Mouse (Mus musculus) G1E (cell line): ENCODE results near the gene Dmrt3. TPM values are rescaled to one million over a fixed set of nuclear protein-coding genes. Genes with fewer than 3 reads are reported as not detected.

ENCODE experiments used
- ATAC-seq: 2 replicates; pipeline ENCODE4 v1.8.0; 2016; ENCODE audit warnings: mild to moderate bottlenecking; ENCODE audit not compliant: insufficient number of reproducible peaks, poor library complexity, low FRiP score, severe bottlenecking; ENCODE audit errors: extremely low read depth
- DNase-seq: peaks from one replicate; pipeline ENCODE4 v3.0.0; 2012; ENCODE audit warnings: low spot score
- H3K27me3 ChIP-seq: 2 replicates; pipeline ENCODE4 v1.6.1; 2012; ENCODE audit warnings: mild to moderate bottlenecking, low read length, inconsistent platforms; ENCODE audit not compliant: insufficient read depth
- H3K36me3 ChIP-seq: replicated peaks from 2 replicates; pipeline ENCODE3; 2012; ENCODE audit warnings: mild to moderate bottlenecking, inconsistent platforms
- H3K4me1 ChIP-seq: 2 replicates; pipeline ENCODE4 v1.6.1; 2012; ENCODE audit warnings: low read depth, low read length, inconsistent platforms, mixed read lengths; ENCODE audit not compliant: insufficient read depth
- H3K4me3 ChIP-seq: 2 replicates; pipeline ENCODE4 v1.5.1; 2012; ENCODE audit warnings: low read depth, mild to moderate bottlenecking, inconsistent platforms, low read length, moderate library complexity, mixed read lengths
- H3K9me3 ChIP-seq: replicated peaks from 2 replicates; pipeline ENCODE4 v1.6.1; 2012; ENCODE audit warnings: inconsistent platforms
- CTCF ChIP-seq: IDR thresholded peaks from 2 replicates; pipeline ENCODE4 v1.5.1; 2012; ENCODE audit warnings: low read depth, low read length, inconsistent platforms, mixed read lengths
- GATA1 ChIP-seq: IDR thresholded peaks from 2 replicates; pipeline ENCODE4 v1.6.1; 2012; ENCODE audit warnings: borderline replicate concordance, low read length, inconsistent platforms, mixed read lengths
- GATA2 ChIP-seq: IDR thresholded peaks from 2 replicates; pipeline ENCODE4 v1.6.1; 2012; ENCODE audit warnings: low read depth, low read length, inconsistent platforms, borderline replicate concordance
- POLR2AphosphoS5 ChIP-seq: IDR thresholded peaks from 2 replicates; pipeline ENCODE4 v1.6.1; 2012; ENCODE audit warnings: low read depth, low read length, inconsistent platforms; ENCODE audit not compliant: insufficient replicate concordance
- TAL1 ChIP-seq: conservative IDR thresholded peaks from 2 replicates; pipeline ENCODE4 v1.6.1; 2012; ENCODE audit warnings: low read depth, low read length, inconsistent platforms, mixed read lengths
- polyA plus RNA-seq: library from polyadenylated mRNA; stranded (reverse); fragments of >175 nt; gene quantifications from 2 replicates; pipeline ENCODE4 v1.2.3, GENCODE M21; 2012
- total RNA-seq, 2 experiments: library from RNA; stranded (forward) in 1 of 2; stranded (reverse) in 1 of 2; fragments of 200-1000 nt in 1 of 2; fragments of >200 nt in 1 of 2; fragmentation: Nextera tagmentation in 1 of 2; gene quantifications; 2 replicates each; pipeline ENCODE4 v1.2.3; 2014 to 2017

The Dmrt3 gene
- total and polyA plus RNA-seq, 3 experiments = 0.05 TPM; not detected in 2

DNA sequence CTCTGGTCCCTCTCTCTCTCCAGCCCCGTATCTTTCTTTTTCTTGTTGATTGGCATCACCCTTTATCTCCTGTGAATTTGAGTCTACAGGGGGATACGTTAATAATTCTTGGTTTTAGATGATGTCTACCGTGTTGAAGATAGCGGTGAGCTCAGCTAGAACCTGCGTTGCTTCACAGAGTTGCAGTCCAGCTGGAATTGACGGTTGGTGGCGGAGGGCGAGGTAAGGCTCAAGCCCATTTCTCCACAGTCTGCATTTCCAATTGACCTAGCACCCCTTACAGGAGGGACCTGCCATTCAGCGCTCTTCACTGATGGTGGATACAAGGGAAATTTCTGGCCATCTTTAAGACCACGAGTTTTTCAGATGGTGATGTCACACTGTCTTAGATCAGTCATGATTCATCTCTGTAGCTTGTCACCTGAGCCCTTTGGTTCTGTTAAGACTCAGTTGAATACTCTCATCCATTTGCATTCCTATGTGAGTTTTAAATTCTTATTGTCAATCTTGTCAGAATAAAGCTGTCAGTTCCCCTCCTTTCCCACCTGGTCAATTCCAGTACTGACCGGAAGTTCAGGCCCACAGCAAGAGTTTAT lies 28.8 kb downstream of the Dmrt3 start:
- no peaks in the 10 kb centered on the region for H3K4me1 ChIP-seq
- peaks cover 59% of the 10 kb centered on the region for H3K9me3 ChIP-seq
- H3K36me3 ChIP-seq = no peaks in the 10 kb centered on the region
- no peak overlapping the region for H3K4me3 ChIP-seq
- TF ChIP-seq GATA2 (no peak), TAL1 (no peak), CTCF (no peak), POLR2AphosphoS5 (no peak), GATA1 (no peak)
- ATAC-seq (no peak), DNase-seq (no peak)
- H3K27me3 ChIP-seq = no peaks in the 10 kb centered on the region

DNA sequence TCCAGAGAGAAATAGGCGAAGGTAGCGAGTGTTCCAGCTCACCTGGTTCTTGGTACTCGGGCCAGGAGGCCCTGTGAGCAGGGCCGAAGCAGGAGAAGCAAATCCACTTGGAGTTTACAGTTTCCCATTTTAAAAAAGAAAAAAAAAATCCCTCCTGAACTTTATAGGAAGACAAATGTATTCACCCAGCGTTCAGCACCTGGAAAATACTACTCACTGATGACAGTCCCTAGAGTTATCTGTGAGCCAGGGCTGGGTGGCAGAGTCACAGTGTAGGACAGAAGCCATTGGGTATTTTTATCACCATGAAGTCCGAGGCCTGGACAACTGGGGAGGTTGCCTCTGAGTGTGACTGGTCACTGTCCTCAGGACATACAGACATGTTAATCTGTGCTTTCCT lies 31.7 kb downstream of the Dmrt3 start:
- TF ChIP-seq CTCF (no peak), GATA2 (no peak), TAL1 (no peak), POLR2AphosphoS5 (no peak), GATA1 (no peak)
- Histone ChIP-seq H3K4me1 (no peaks in the 10 kb centered on the region), H3K27me3 (no peaks in the 10 kb centered on the region), H3K36me3 (no peaks in the 10 kb centered on the region), H3K4me3 (no peak overlapping the region), H3K9me3 (peaks cover 50% of the 10 kb centered on the region)
- no peak for DNase-seq
- ATAC-seq = no peak

DNA sequence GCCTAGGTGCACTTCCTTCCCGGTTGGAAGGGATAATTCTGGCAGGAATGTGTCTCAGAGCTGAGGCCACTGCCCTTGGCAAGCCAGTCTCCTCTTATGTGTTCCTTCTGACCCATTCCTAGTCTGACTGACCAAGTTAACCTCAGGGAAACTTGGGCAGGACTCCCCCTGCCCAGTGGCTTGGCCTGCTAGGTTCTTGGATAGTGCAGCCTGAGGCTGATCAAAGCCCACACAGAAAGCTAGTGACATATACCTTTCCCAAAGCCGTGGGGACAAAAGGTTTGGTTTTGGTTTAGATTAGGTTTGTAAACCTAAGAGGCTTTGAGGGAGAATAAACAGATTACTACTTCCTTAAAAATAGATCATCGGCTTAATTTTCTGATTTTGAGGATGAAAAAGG lies 37.0 kb downstream of the Dmrt3 start:
- no peak for DNase-seq
- H3K4me1 ChIP-seq = no peaks in the 10 kb centered on the region

DNA sequence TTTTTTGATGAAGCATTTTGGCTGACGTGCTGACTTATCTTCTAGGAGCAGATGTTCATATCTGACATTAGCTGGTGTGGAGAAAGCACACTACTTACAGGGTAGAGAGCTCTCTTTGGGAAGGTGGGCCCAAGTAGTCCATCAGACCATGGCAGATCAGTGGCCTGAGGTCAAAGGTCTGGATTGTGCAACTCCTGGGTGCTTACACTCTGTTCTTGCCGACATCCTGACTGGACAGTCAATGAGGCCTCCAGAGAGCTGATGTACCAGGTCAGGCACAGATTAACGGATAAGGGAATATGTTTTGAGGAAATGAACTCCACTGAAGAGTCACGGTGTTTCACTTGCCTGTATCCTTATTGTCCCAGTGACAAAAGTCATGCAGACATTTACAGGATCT lies 38.6 kb downstream of the Dmrt3 start:
- H3K9me3 ChIP-seq = peaks cover 55% of the 10 kb centered on the region
- ATAC-seq (no peak), DNase-seq (no peak)
- no peak overlapping the region for H3K4me3 ChIP-seq
- no peaks in the 10 kb centered on the region for H3K4me1 ChIP-seq
- H3K27me3 ChIP-seq = no peaks in the 10 kb centered on the region
- no peak for TF ChIP-seq GATA2
- TF ChIP-seq CTCF = no peak
- no peak for TF ChIP-seq GATA1
- no peak for TF ChIP-seq POLR2AphosphoS5
- no peak for TF ChIP-seq TAL1
- no peaks in the 10 kb centered on the region for H3K36me3 ChIP-seq

More for the DNA sequence above, 37.0 kb downstream of the Dmrt3 start:
- H3K36me3 ChIP-seq = no peaks in the 10 kb centered on the region
- ATAC-seq = no peak
- no peak overlapping the region for H3K4me3 ChIP-seq
- no peaks in the 10 kb centered on the region for H3K27me3 ChIP-seq
- TF ChIP-seq POLR2AphosphoS5 (no peak), TAL1 (no peak), GATA1 (no peak), GATA2 (no peak), CTCF (no peak)
- peaks cover 51% of the 10 kb centered on the region for H3K9me3 ChIP-seq

DNA sequence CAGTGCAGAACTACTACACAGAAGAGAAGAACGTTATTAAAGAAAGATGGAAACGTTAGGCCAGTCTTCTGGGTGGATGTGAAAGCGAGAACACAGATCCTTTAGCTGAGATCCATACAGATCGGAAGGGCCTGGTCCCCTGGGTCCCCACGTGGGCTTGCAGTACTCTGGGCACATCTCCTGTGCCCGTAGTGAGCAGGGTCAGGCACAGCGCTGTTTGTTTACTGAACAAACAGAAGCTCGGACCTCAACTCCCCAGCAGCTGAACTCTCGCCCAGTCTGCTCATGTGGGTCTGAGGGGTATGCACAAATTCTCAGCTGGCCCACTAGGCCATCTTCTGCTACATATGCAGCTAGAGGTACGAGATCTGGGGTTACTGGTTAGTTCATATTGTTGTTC lies 40.4 kb downstream of the Dmrt3 start:
- no peak for TF ChIP-seq CTCF
- no peak for TF ChIP-seq POLR2AphosphoS5
- TF ChIP-seq TAL1 = no peak
- no peak for TF ChIP-seq GATA1
- no peak for TF ChIP-seq GATA2
- ATAC-seq = no peak
- Histone ChIP-seq H3K36me3 (no peaks in the 10 kb centered on the region), H3K4me1 (no peaks in the 10 kb centered on the region), H3K4me3 (no peak overlapping the region), H3K9me3 (peaks cover 58% of the 10 kb centered on the region), H3K27me3 (no peaks in the 10 kb centered on the region)
- no peak for DNase-seq

DNA sequence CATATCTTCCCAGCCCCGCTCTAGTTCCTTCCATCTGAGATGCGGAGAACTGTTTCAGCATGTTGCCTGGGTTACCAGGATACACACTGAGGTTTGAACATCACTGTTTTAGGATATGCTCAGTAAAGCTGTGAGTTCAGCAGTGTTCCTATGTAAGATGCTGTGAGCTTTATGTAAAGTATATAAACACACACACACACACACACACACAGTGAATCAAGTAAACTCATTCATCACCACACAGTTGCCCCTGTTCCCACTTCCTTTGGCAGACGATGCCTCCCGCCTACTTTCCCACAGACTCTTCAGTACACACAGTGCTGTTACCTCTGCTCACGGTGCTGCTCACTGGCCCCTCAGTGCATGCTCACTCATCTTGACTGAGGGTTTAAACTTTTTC lies 42.5 kb downstream of the Dmrt3 start:
- DNase-seq (no peak), ATAC-seq (no peak)
- H3K27me3 ChIP-seq = no peaks in the 10 kb centered on the region
- H3K36me3 ChIP-seq = no peaks in the 10 kb centered on the region
- TF ChIP-seq CTCF = no peak
- no peak for TF ChIP-seq GATA2
- TF ChIP-seq GATA1 = no peak
- TF ChIP-seq POLR2AphosphoS5 = no peak
- no peak for TF ChIP-seq TAL1
- H3K4me3 ChIP-seq = no peak overlapping the region
- H3K9me3 ChIP-seq = peaks cover 64% of the 10 kb centered on the region
- no peaks in the 10 kb centered on the region for H3K4me1 ChIP-seq
